Mouse (Mus musculus): Measurements from ENCODE around the gene Manbal. TPM values are rescaled to one million over a fixed set of nuclear protein-coding genes. Genes with fewer than 3 reads are reported as not detected.

Gene Manbal
- total and polyA plus RNA-seq, 3 experiments: 19.6 to 55.2 (median 20.6) TPM

GRCm38 (mm10) chr2:157392331-157392730 is 24.9 kb downstream of the Manbal start:
- TF ChIP-seq CTCF (IDR thresholded peaks at IDR 0.05; ENCODE audit: low read depth, low read length): no peak
- no peak for TF ChIP-seq TAL1 (conservative IDR thresholded peaks at IDR 0.05; ENCODE audit: low read depth, low read length)
- no peak for TF ChIP-seq GATA2 (IDR thresholded peaks at IDR 0.05; ENCODE audit: borderline replicate concordance, low read depth, low read length)
- no peak for TF ChIP-seq GATA1 (IDR thresholded peaks at IDR 0.05; ENCODE audit: borderline replicate concordance, low read length)
- no peak for TF ChIP-seq POLR2AphosphoS5 (IDR thresholded peaks at IDR 0.05; ENCODE audit: insufficient replicate concordance, low read depth, low read length)

GRCm38 (mm10) chr2:157393549-157393948 is 26.2 kb downstream of the Manbal start:
- Histone ChIP-seq H3K4me3 (ENCODE audit: low read depth, low read length) (no peak overlapping the region), H3K27me3 (ENCODE audit: insufficient read depth, low read length) (no peaks in the 10 kb centered on the region), H3K9me3 (replicated peaks) (peaks cover 4% of the 10 kb centered on the region), H3K36me3 (replicated peaks) (peaks cover 97% of the 10 kb centered on the region), H3K4me1 (ENCODE audit: insufficient read depth, low read depth, low read length) (peaks cover 13% of the 10 kb centered on the region)
- DNase-seq (ENCODE audit: low spot score) (no peak), ATAC-seq (ENCODE audit: extremely low read depth, insufficient number of reproducible peaks, low FRiP score, poor library complexity, severe bottlenecking) (no peak)
- TF ChIP-seq GATA1 (IDR thresholded peaks at IDR 0.05; ENCODE audit: borderline replicate concordance, low read length) (no peak), GATA2 (IDR thresholded peaks at IDR 0.05; ENCODE audit: borderline replicate concordance, low read depth, low read length) (no peak), TAL1 (conservative IDR thresholded peaks at IDR 0.05; ENCODE audit: low read depth, low read length) (no peak), CTCF (IDR thresholded peaks at IDR 0.05; ENCODE audit: low read depth, low read length) (no peak), POLR2AphosphoS5 (IDR thresholded peaks at IDR 0.05; ENCODE audit: insufficient replicate concordance, low read depth, low read length) (no peak)

More at GRCm38 (mm10) chr2:157392331-157392730, 24.9 kb downstream of the Manbal start:
- ATAC-seq (ENCODE audit: extremely low read depth, insufficient number of reproducible peaks, low FRiP score, poor library complexity, severe bottlenecking) (no peak), DNase-seq (ENCODE audit: low spot score) (no peak)
- no peaks in the 10 kb centered on the region for H3K9me3 ChIP-seq (replicated peaks)
- peaks cover 16% of the 10 kb centered on the region for H3K4me1 ChIP-seq (ENCODE audit: insufficient read depth, low read depth, low read length)
- no peaks in the 10 kb centered on the region for H3K27me3 ChIP-seq (ENCODE audit: insufficient read depth, low read length)
- peaks cover 97% of the 10 kb centered on the region for H3K36me3 ChIP-seq (replicated peaks)
- no peak overlapping the region for H3K4me3 ChIP-seq (ENCODE audit: low read depth, low read length)

GRCm38 (mm10) chr2:157394868-157395267 is 27.5 kb downstream of the Manbal start:
- no peak for ATAC-seq (ENCODE audit: extremely low read depth, insufficient number of reproducible peaks, low FRiP score, poor library complexity, severe bottlenecking)
- H3K27me3 ChIP-seq (ENCODE audit: insufficient read depth, low read length): no peaks in the 10 kb centered on the region
- H3K4me1 ChIP-seq (ENCODE audit: insufficient read depth, low read depth, low read length): peaks cover 13% of the 10 kb centered on the region
- H3K36me3 ChIP-seq (replicated peaks): peaks cover 94% of the 10 kb centered on the region
- peaks cover 4% of the 10 kb centered on the region for H3K9me3 ChIP-seq (replicated peaks)
- TF ChIP-seq CTCF (IDR thresholded peaks at IDR 0.05; ENCODE audit: low read depth, low read length) (no peak), GATA1 (IDR thresholded peaks at IDR 0.05; ENCODE audit: borderline replicate concordance, low read length) (no peak), TAL1 (conservative IDR thresholded peaks at IDR 0.05; ENCODE audit: low read depth, low read length) (no peak)
- no peak for DNase-seq (ENCODE audit: low spot score)
- H3K4me3 ChIP-seq (ENCODE audit: low read depth, low read length): no peak overlapping the region

GRCm38 (mm10) chr2:157395371-157395770 is 28.0 kb downstream of the Manbal start:
- no peak for DNase-seq (ENCODE audit: low spot score)
- H3K9me3 ChIP-seq (replicated peaks): peaks cover 4% of the 10 kb centered on the region
- peaks cover 13% of the 10 kb centered on the region for H3K4me1 ChIP-seq (ENCODE audit: insufficient read depth, low read depth, low read length)
- H3K36me3 ChIP-seq (replicated peaks): peaks cover 92% of the 10 kb centered on the region
- H3K4me3 ChIP-seq (ENCODE audit: low read depth, low read length): no peak overlapping the region
- no peak for TF ChIP-seq CTCF (IDR thresholded peaks at IDR 0.05; ENCODE audit: low read depth, low read length)
- no peak for TF ChIP-seq POLR2AphosphoS5 (IDR thresholded peaks at IDR 0.05; ENCODE audit: insufficient replicate concordance, low read depth, low read length)
- TF ChIP-seq GATA1 (IDR thresholded peaks at IDR 0.05; ENCODE audit: borderline replicate concordance, low read length): no peak
- no peak for TF ChIP-seq GATA2 (IDR thresholded peaks at IDR 0.05; ENCODE audit: borderline replicate concordance, low read depth, low read length)
- no peak for TF ChIP-seq TAL1 (conservative IDR thresholded peaks at IDR 0.05; ENCODE audit: low read depth, low read length)
- no peaks in the 10 kb centered on the region for H3K27me3 ChIP-seq (ENCODE audit: insufficient read depth, low read length)
- ATAC-seq (ENCODE audit: extremely low read depth, insufficient number of reproducible peaks, low FRiP score, poor library complexity, severe bottlenecking): no peak

- H3K4me3 ChIP-seq (ENCODE audit: low read depth, low read length): no peak overlapping the region
- ATAC-seq (ENCODE audit: extremely low read depth, insufficient number of reproducible peaks, low FRiP score, poor library complexity, severe bottlenecking) (no peak), DNase-seq (ENCODE audit: low spot score) (no peak)
- H3K4me1 ChIP-seq (ENCODE audit: insufficient read depth, low read depth, low read length): peaks cover 13% of the 10 kb centered on the region
- peaks cover 86% of the 10 kb centered on the region for H3K36me3 ChIP-seq (replicated peaks)
- TF ChIP-seq CTCF (IDR thresholded peaks at IDR 0.05; ENCODE audit: low read depth, low read length): no peak
- no peak for TF ChIP-seq TAL1 (conservative IDR thresholded peaks at IDR 0.05; ENCODE audit: low read depth, low read length)
- no peak for TF ChIP-seq POLR2AphosphoS5 (IDR thresholded peaks at IDR 0.05; ENCODE audit: insufficient replicate concordance, low read depth, low read length)
- H3K9me3 ChIP-seq (replicated peaks): peaks cover 4% of the 10 kb centered on the region
- no peaks in the 10 kb centered on the region for H3K27me3 ChIP-seq (ENCODE audit: insufficient read depth, low read length)
Observed at GRCm38 (mm10) chr2:157395960-157396359, 28.6 kb downstream of the Manbal start.

DNA sequence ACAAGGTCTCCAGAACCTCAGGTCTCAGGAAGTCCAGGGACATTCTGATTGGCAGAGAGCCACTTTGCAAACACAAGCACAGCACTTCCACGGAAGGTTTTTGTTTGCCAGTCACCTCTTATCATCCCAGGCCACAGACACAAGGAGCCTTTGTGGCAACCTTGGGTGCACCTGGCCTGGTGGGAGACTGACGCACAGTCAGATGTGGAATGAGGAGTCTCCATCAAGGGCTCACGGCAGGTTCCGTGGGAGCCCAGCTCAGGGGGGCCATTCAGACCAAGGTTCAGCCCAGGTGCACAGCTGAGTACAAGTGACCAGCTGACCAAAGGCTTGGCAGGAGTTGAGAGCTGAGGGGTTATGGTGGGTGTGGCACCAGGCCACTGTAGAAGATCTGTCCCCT is 30.0 kb downstream of the Manbal start:
- TF ChIP-seq GATA2 (IDR thresholded peaks at IDR 0.05; ENCODE audit: borderline replicate concordance, low read depth, low read length) (no peak), POLR2AphosphoS5 (IDR thresholded peaks at IDR 0.05; ENCODE audit: insufficient replicate concordance, low read depth, low read length) (no peak), TAL1 (conservative IDR thresholded peaks at IDR 0.05; ENCODE audit: low read depth, low read length) (no peak), GATA1 (IDR thresholded peaks at IDR 0.05; ENCODE audit: borderline replicate concordance, low read length) (no peak), CTCF (IDR thresholded peaks at IDR 0.05; ENCODE audit: low read depth, low read length) (no peak)
- no peak for DNase-seq (ENCODE audit: low spot score)
- Histone ChIP-seq H3K9me3 (replicated peaks) (peaks cover 4% of the 10 kb centered on the region), H3K4me3 (ENCODE audit: low read depth, low read length) (no peak overlapping the region), H3K27me3 (ENCODE audit: insufficient read depth, low read length) (no peaks in the 10 kb centered on the region), H3K36me3 (replicated peaks) (peaks cover 72% of the 10 kb centered on the region), H3K4me1 (ENCODE audit: insufficient read depth, low read depth, low read length) (peaks cover 6% of the 10 kb centered on the region)
- no peak for ATAC-seq (ENCODE audit: extremely low read depth, insufficient number of reproducible peaks, low FRiP score, poor library complexity, severe bottlenecking)

DNA sequence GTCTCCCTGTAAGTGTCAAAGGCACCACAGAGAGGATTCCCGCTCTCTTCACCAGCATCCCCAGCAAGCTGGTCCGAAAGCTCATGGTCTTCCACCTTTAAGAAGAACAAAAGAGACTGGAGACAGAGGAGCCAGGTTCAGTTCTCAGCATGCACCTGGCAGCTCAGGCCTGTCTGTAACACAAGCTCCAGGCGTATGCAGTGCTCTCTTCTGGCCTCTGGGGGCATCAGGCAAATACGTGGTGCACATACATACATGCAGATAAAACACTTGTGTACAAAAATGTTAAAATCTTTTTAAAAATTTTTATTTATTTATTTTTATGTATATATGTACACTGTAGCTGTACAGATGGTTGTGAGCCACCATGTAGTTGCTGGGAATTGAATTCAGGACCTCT is 31.1 kb downstream of the Manbal start:
- TF ChIP-seq GATA1 (IDR thresholded peaks at IDR 0.05; ENCODE audit: borderline replicate concordance, low read length) (no peak), POLR2AphosphoS5 (IDR thresholded peaks at IDR 0.05; ENCODE audit: insufficient replicate concordance, low read depth, low read length) (no peak), TAL1 (conservative IDR thresholded peaks at IDR 0.05; ENCODE audit: low read depth, low read length) (no peak), CTCF (IDR thresholded peaks at IDR 0.05; ENCODE audit: low read depth, low read length) (no peak), GATA2 (IDR thresholded peaks at IDR 0.05; ENCODE audit: borderline replicate concordance, low read depth, low read length) (no peak)
- no peak for ATAC-seq (ENCODE audit: extremely low read depth, insufficient number of reproducible peaks, low FRiP score, poor library complexity, severe bottlenecking)
- DNase-seq (ENCODE audit: low spot score): no peak
- peaks cover 61% of the 10 kb centered on the region for H3K36me3 ChIP-seq (replicated peaks)
- no peaks in the 10 kb centered on the region for H3K27me3 ChIP-seq (ENCODE audit: insufficient read depth, low read length)
- peaks cover under 1% of the 10 kb centered on the region; the same call in 1 of the 2 replicates for H3K4me1 ChIP-seq (ENCODE audit: insufficient read depth, low read depth, low read length)
- peaks cover 4% of the 10 kb centered on the region for H3K9me3 ChIP-seq (replicated peaks)
- no peak overlapping the region for H3K4me3 ChIP-seq (ENCODE audit: low read depth, low read length)

Data from G1E (cell line).